ENCODE assay signal across 13 mouse cellular contexts in genomic region chr11:35916466-35917185, GRCm38 (mm10).
DNase-seq lines count a peak whose midpoint lies in the region; ATAC-seq and TF ChIP-seq lines count a peak whose summit lies in the region.
"Had no signal": no experiment of that assay in that cellular context is flagged by ENCODE, and none has a peak within 500 bp of the region (broad histone marks: within the 10 kb centered on the region; RNA-seq: fewer than 3 reads in every experiment).

No protein-coding gene starts in this region.

- no peak overlapping the region for H3K4me2 ChIP-seq in liver, embryonic 12.5 days
- no peak overlapping the region for H3K4me2 ChIP-seq in intestine, embryonic 15.5 days (replicated peaks)
- H3K4me2 ChIP-seq in kidney, embryonic 14.5 days (replicated peaks; ENCODE audit: low read depth, low read length), result no peak overlapping the region
- no peak overlapping the region for H3K4me2 ChIP-seq in stomach, embryonic 15.5 days
- no peak overlapping the region for H3K4me2 ChIP-seq in heart, embryonic 12.5 days
- H3K4me2 ChIP-seq: midbrain, embryonic 13.5 days had no signal

- peaks cover 16% of the 10 kb centered on the region; the same call in 1 of the 2 replicates for H3K79me2 ChIP-seq in liver, adult 2 months (ENCODE audit: control insufficient read depth, insufficient read depth, low read length)

- 0 out of 2 replicates have a peak overlapping the region, but pooled peaks have one; percentile 13 for H3K9ac ChIP-seq in liver, adult 2 months (ENCODE audit: low read depth, low read length)
- H3K9ac ChIP-seq in liver, embryonic 12.5 days, result no peak overlapping the region
- no peak overlapping the region for H3K9ac ChIP-seq in intestine, embryonic 15.5 days
- no peak overlapping the region for H3K9ac ChIP-seq in kidney, embryonic 14.5 days (ENCODE audit: low read depth, low read length)
- H3K9ac ChIP-seq in stomach, embryonic 15.5 days, result no peak overlapping the region
- H3K9ac ChIP-seq in heart, embryonic 12.5 days, result no peak overlapping the region
- H3K9ac ChIP-seq: liver, embryonic 14.5 days; midbrain, embryonic 13.5 days had no signal

- H3K27ac ChIP-seq in liver, adult 2 months (replicated peaks; ENCODE audit: insufficient read depth, low read depth, low read length), result peak overlapping the region; percentile 53
- no peak overlapping the region for H3K27ac ChIP-seq in liver, embryonic 12.5 days
- H3K27ac ChIP-seq in intestine, embryonic 15.5 days, result 0 out of 2 replicates have a peak overlapping the region, but pooled peaks have one; percentile 51
- H3K27ac ChIP-seq in kidney, embryonic 14.5 days (ENCODE audit: low read depth, low read length), result peak overlapping the region; percentile 15; the same call in 1 of the 2 replicates
- H3K27ac ChIP-seq in stomach, embryonic 15.5 days, result peak overlapping the region; percentile 8; the same call in 1 of the 2 replicates
- H3K27ac ChIP-seq in heart, embryonic 12.5 days (ENCODE audit: poor library complexity, severe bottlenecking), result no peak overlapping the region
- H3K27ac ChIP-seq: liver, embryonic 14.5 days; midbrain, embryonic 13.5 days had no signal

- peak; percentile 94 for DNase-seq in liver, adult 2 months (ENCODE audit: extremely low read depth, low read depth, low spot score)
- DNase-seq in gastrocnemius, adult 8-10 months (ENCODE audit: low spot score in 2 of 2), result no peak
- DNase-seq: adrenal gland, adult 8-10 months; cerebellum, adult 2 months; spleen, adult 18-20 months had no signal

- H3K36me3 ChIP-seq in liver, adult 2 months (ENCODE audit: control insufficient read depth, insufficient read depth, low read length), result no peaks in the 10 kb centered on the region; the same call in 1 of the 2 replicates
- H3K36me3 ChIP-seq in liver, embryonic 12.5 days, result no peaks in the 10 kb centered on the region
- H3K36me3 ChIP-seq in intestine, embryonic 15.5 days, result no peaks in the 10 kb centered on the region
- H3K36me3 ChIP-seq in kidney, embryonic 14.5 days (ENCODE audit: control insufficient read depth, insufficient read depth, low read length), result no peaks in the 10 kb centered on the region
- H3K36me3 ChIP-seq in stomach, embryonic 15.5 days, result no peaks in the 10 kb centered on the region
- H3K36me3 ChIP-seq in heart, embryonic 12.5 days, result no peaks in the 10 kb centered on the region
- H3K36me3 ChIP-seq: midbrain, embryonic 13.5 days had no signal

- no peak for ATAC-seq in liver, embryonic 12.5 days
- ATAC-seq in intestine, embryonic 15.5 days, result peak; percentile 66
- ATAC-seq in kidney, embryonic 14.5 days (ENCODE audit: low FRiP score, low TSS enrichment), result no peak
- ATAC-seq in stomach, embryonic 15.5 days (ENCODE audit: insufficient read depth, low FRiP score, low read depth), result no peak
- no peak for ATAC-seq in heart, embryonic 12.5 days (ENCODE audit: insufficient number of reproducible peaks, low FRiP score)
- ATAC-seq: inflammation-experienced regulatory T-cells, adult 6 months; midbrain, embryonic 13.5 days had no signal

- H3K4me1 ChIP-seq in liver, adult 2 months (ENCODE audit: control insufficient read depth, insufficient read depth, low read length), result peaks cover 53% of the 10 kb centered on the region
- H3K4me1 ChIP-seq in liver, embryonic 12.5 days, result no peaks in the 10 kb centered on the region
- peaks cover 25% of the 10 kb centered on the region for H3K4me1 ChIP-seq in intestine, embryonic 15.5 days (replicated peaks)
- H3K4me1 ChIP-seq in kidney, embryonic 14.5 days (ENCODE audit: control insufficient read depth, insufficient read depth, low read length), result peaks cover 24% of the 10 kb centered on the region
- H3K4me1 ChIP-seq in stomach, embryonic 15.5 days, result peaks cover 7% of the 10 kb centered on the region; the same call in 1 of the 2 replicates
- H3K4me1 ChIP-seq in heart, embryonic 12.5 days (replicated peaks), result peaks cover 4% of the 10 kb centered on the region

- no peak for TF ChIP-seq POLR2A in liver, adult 2 months (IDR thresholded peaks at IDR 0.05; ENCODE audit: extremely low read depth, insufficient read depth, low read length)

- 32% methylated on average over 8 of the region's 8 CpGs for WGBS in liver, adult 2 months
- 71% methylated on average over 8 of the region's 8 CpGs for WGBS in liver, embryonic 12.5 days (ENCODE audit: insufficient replicate concordance)
- 62% methylated on average over 8 of the region's 8 CpGs for WGBS in intestine, embryonic 15.5 days
- WGBS in kidney, embryonic 14.5 days, result 53% methylated on average over 8 of the region's 8 CpGs
- 67% methylated on average over 8 of the region's 8 CpGs for WGBS in stomach, embryonic 15.5 days
- 68% methylated on average over 8 of the region's 8 CpGs for WGBS in heart, embryonic 12.5 days

- H3K9me3 ChIP-seq in liver, embryonic 12.5 days (replicated peaks), result no peaks in the 10 kb centered on the region
- no peaks in the 10 kb centered on the region for H3K9me3 ChIP-seq in intestine, embryonic 15.5 days
- no peaks in the 10 kb centered on the region for H3K9me3 ChIP-seq in kidney, embryonic 14.5 days (ENCODE audit: control insufficient read depth, low read length)
- H3K9me3 ChIP-seq in stomach, embryonic 15.5 days, result no peaks in the 10 kb centered on the region
- no peaks in the 10 kb centered on the region for H3K9me3 ChIP-seq in heart, embryonic 12.5 days (replicated peaks)
- H3K9me3 ChIP-seq: midbrain, embryonic 13.5 days had no signal

- no peak overlapping the region for H3K4me3 ChIP-seq in liver, adult 2 months (ENCODE audit: insufficient read depth, low read depth, low read length)
- no peak overlapping the region for H3K4me3 ChIP-seq in liver, embryonic 12.5 days
- no peak overlapping the region for H3K4me3 ChIP-seq in intestine, embryonic 15.5 days (replicated peaks)
- H3K4me3 ChIP-seq in kidney, embryonic 14.5 days (ENCODE audit: low read length), result no peak overlapping the region
- H3K4me3 ChIP-seq in stomach, embryonic 15.5 days (replicated peaks), result no peak overlapping the region
- H3K4me3 ChIP-seq in heart, embryonic 12.5 days, result no peak overlapping the region
- H3K4me3 ChIP-seq: midbrain, embryonic 13.5 days had no signal

- H3K27me3 ChIP-seq in liver, adult 2 months (ENCODE audit: control insufficient read depth, insufficient read depth, low read length), result no peaks in the 10 kb centered on the region
- H3K27me3 ChIP-seq in liver, embryonic 12.5 days (replicated peaks), result no peaks in the 10 kb centered on the region
- no peaks in the 10 kb centered on the region for H3K27me3 ChIP-seq in intestine, embryonic 15.5 days (replicated peaks)
- no peaks in the 10 kb centered on the region for H3K27me3 ChIP-seq in kidney, embryonic 14.5 days (ENCODE audit: control insufficient read depth, insufficient read depth, low read length)
- no peaks in the 10 kb centered on the region for H3K27me3 ChIP-seq in stomach, embryonic 15.5 days (replicated peaks)
- H3K27me3 ChIP-seq in heart, embryonic 12.5 days (replicated peaks), result no peaks in the 10 kb centered on the region
- H3K27me3 ChIP-seq: midbrain, embryonic 13.5 days had no signal

- TF ChIP-seq CTCF in liver, adult 2 months (IDR thresholded peaks at IDR 0.05; ENCODE audit: low read depth, low read length), result no peak

Comparison
In these comparisons a context has a peak if more than half of its experiments do, and no peak if none do; other contexts are left out.
1. H3K27ac ChIP-seq: peak in liver, adult 2 months (single experiment), intestine, embryonic 15.5 days (single experiment), kidney, embryonic 14.5 days (single experiment) and stomach, embryonic 15.5 days (single experiment); none in liver, embryonic 12.5 days (single experiment) and heart, embryonic 12.5 days (single experiment).